Mouse (Mus musculus) testis, adult 2 months (tissue): ENCODE measurements at regions not wholly inside any gene's neighbourhood (a gene's known extent, or its start where the extent isn't known, plus 50 kb on each side); places are given as distances from the start of the nearest gene placed in this dataset.

ENCODE experiments used
- H3K27ac ChIP-seq: fragments of 200-500 bp; 2 replicates; pipeline ENCODE4 v1.5.1; 2012; ENCODE audit warnings: low read depth, low read length; ENCODE audit not compliant: control insufficient read depth, insufficient read depth
- H3K27me3 ChIP-seq: fragments of 200-500 bp; 2 replicates; pipeline ENCODE4 v1.6.1; 2012; ENCODE audit warnings: mild to moderate bottlenecking, low read length, moderate library complexity; ENCODE audit not compliant: control insufficient read depth, insufficient read depth
- H3K36me3 ChIP-seq: fragments of 200-500 bp; 2 replicates; pipeline ENCODE4 v1.6.1; 2012; ENCODE audit warnings: mild to moderate bottlenecking, low read length; ENCODE audit not compliant: control insufficient read depth, insufficient read depth
- H3K4me1 ChIP-seq: fragments of 200-500 bp; 2 replicates; pipeline ENCODE4 v1.6.1; 2012; ENCODE audit warnings: low read length; ENCODE audit not compliant: control insufficient read depth, insufficient read depth
- H3K4me3 ChIP-seq: fragments of 200-500 bp; 2 replicates; pipeline ENCODE4 v1.5.1; 2012; ENCODE audit warnings: low read depth, mild to moderate bottlenecking, low read length, moderate library complexity, mixed read lengths; ENCODE audit not compliant: control insufficient read depth
- CTCF ChIP-seq: fragments of 200-500 bp; IDR thresholded peaks from 2 replicates; pipeline ENCODE4 v1.5.1; 2012; ENCODE audit warnings: low read depth, mild to moderate bottlenecking, inconsistent platforms, low read length, moderate library complexity; ENCODE audit not compliant: control insufficient read depth, insufficient read depth, insufficient replicate concordance
- POLR2A ChIP-seq: fragments of 200-500 bp; IDR thresholded peaks from 2 replicates; pipeline ENCODE4 v1.6.1; 2012; ENCODE audit warnings: low read depth, mild to moderate bottlenecking, inconsistent platforms, low read length, moderate library complexity; ENCODE audit not compliant: control insufficient read depth

DNA sequence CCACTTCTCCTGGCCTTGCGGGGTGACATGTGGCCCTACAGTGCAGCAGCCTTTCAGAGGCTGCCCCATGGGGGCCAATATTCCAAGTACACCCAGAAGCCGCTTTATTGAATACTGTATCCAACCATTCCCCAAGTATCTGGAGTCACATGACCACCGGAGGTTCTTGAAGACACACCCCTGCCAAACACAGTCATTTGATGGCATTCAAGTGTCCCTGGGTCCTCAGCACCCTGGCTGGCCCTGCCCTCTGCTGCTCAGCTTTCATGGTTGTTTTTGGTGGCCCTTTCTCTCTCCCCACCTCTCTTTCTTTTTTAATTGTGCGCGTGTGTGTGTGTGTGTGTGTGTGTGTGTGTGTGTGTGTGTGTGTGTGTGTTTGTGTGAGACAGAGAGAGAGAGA, 97.3 kb upstream of the Tmem189 start:
- Histone ChIP-seq H3K4me1 (peaks cover 4% of the 10 kb centered on the region), H3K4me3 (no peak overlapping the region), H3K27me3 (no peaks in the 10 kb centered on the region), H3K36me3 (no peaks in the 10 kb centered on the region), H3K27ac (no peak overlapping the region)
- TF ChIP-seq POLR2A (no peak), CTCF (no peak)

DNA sequence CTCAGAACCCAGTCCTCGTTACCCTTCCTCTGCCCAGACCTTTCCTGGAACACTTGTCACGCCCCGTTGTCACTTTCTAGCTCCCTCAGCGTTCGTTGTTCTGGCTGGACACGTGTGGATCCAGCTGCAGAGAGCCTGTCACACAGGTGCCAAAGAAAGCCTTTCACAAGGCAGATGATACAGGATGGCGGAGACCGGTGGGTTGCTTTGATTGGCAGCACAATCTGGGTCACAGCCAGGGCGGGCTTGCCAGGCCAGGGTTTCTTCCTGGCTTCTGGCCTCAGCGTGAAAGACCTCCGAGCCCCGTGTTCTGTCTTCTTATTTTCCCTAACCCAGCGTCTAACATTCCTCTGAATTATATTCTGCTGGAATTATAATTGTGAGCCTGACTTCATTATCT, 94.7 kb upstream of the Tmem189 start:
- H3K4me3 ChIP-seq = no peak overlapping the region
- peaks cover 5% of the 10 kb centered on the region for H3K4me1 ChIP-seq
- no peak for TF ChIP-seq CTCF
- TF ChIP-seq POLR2A = no peak
- no peaks in the 10 kb centered on the region for H3K27me3 ChIP-seq
- no peak overlapping the region for H3K27ac ChIP-seq
- no peaks in the 10 kb centered on the region for H3K36me3 ChIP-seq

DNA sequence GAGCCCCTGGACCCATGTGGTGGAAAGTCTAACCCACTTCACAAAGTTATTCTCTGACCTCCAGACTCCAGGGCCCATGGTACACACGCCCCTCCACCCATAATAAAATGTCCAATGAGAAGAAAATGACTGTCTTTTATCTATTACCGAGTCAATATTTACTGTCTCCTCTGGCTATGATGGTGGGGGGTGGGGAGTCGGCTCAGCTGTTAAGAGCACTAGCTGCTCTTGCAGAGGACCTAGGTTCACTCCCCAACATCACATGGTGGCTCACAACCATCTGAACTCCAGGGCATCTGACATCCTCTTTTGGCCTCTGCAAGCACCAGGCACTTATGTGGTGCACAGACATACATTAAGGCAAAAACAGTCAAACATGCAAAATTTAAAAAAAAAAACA, 93.8 kb upstream of the Tmem189 start:
- TF ChIP-seq CTCF = no peak
- TF ChIP-seq POLR2A = no peak
- Histone ChIP-seq H3K27ac (no peak overlapping the region), H3K4me1 (peaks cover 5% of the 10 kb centered on the region), H3K4me3 (no peak overlapping the region), H3K36me3 (no peaks in the 10 kb centered on the region), H3K27me3 (no peaks in the 10 kb centered on the region)

DNA sequence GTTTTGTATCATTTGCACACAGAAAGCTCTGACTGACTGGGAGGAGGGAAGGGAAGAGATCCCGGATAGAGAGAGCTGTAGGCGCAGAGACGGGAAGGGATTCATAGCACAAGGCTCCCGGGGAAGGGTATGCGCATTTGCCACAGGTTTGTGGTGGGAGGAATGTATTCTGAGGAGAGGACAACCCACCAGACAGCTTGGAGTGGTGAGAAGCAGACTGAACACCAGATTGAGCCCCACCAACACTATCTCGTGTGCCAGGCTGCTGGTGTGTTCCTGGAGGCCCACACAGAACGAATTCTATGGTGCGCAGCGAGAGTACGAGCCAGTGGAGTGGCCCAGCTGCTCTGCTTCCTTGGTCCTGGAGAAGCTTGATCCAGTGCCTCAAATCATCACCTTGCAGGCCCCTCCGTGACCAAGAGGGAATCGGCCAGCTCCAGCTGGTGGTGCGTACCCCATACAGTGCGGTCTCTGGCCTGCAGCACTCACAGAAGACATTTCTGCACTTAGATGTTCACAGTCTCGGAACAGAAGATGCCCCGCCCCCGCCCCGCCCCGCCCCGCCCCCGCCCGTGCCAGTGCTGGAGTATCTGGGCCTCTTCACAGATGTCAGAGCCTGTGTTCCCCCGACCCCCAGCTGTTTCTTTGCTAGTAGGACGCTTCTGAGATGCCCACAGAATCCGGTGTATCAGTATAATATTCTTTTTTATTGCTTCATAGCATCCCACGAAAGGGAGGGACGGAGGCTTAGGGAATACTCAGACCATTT, 92.8 kb upstream of the Tmem189 start:
- no peaks in the 10 kb centered on the region for H3K36me3 ChIP-seq
- H3K4me3 ChIP-seq = no peak overlapping the region
- TF ChIP-seq POLR2A (no peak), CTCF (no peak)
- no peak overlapping the region for H3K27ac ChIP-seq
- H3K27me3 ChIP-seq = no peaks in the 10 kb centered on the region
- peaks cover 15% of the 10 kb centered on the region for H3K4me1 ChIP-seq

GRCm38 (mm10) chr2:167781496-167781895, 91.9 kb upstream of the Tmem189 start:
- Histone ChIP-seq H3K4me1 (peaks cover 18% of the 10 kb centered on the region), H3K27ac (no peak overlapping the region)
- TF ChIP-seq CTCF = no peak
- no peak for TF ChIP-seq POLR2A

DNA sequence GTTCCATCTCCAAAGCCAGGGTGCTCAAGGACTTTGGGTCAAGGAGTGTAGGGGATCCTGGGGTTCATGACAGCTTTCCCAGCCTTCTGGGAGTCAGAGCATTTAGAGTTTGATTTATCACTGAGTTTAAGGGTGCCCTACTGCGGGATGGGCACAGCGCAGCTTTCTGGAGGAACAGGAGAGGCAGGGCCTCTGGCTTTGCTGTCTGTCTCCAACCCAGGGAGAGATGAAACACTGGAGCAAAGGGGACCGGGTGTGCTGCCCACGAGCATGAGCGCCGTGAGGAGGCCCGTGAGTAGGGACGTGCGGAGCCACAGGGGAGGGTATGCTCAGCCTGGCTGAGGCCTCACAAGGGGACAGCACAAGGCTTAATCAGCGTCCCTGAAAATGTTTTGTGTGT, 89.1 kb upstream of the Tmem189 start:
- Histone ChIP-seq H3K27ac (no peak overlapping the region), H3K36me3 (no peaks in the 10 kb centered on the region), H3K4me3 (no peak overlapping the region), H3K27me3 (no peaks in the 10 kb centered on the region), H3K4me1 (peaks cover 18% of the 10 kb centered on the region)
- no peak for TF ChIP-seq CTCF
- no peak for TF ChIP-seq POLR2A

More at GRCm38 (mm10) chr2:167781496-167781895, 91.9 kb upstream of the Tmem189 start:
- H3K36me3 ChIP-seq = no peaks in the 10 kb centered on the region
- H3K27me3 ChIP-seq = no peaks in the 10 kb centered on the region
- H3K4me3 ChIP-seq = no peak overlapping the region

DNA sequence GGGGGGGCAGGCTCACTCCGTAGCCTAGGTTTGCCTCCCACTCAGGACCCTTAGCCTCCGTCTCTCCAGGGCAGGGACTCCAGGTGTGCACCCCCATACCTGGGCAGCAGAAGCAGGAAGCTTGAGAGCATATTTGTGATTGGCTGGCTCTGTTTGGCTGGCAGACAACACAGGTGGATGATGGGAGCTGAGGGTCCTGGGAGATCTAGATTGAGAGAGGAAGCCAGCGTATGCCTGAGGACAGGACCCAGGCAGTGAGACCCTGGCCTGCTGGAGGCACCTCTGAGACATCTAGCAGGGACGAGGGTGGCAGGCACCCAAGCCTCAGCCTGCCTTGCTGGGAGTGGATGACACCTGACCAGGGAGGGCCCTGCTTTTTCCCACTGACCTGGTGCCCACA, 88.6 kb upstream of the Tmem189 start:
- Histone ChIP-seq H3K36me3 (no peaks in the 10 kb centered on the region), H3K4me3 (peak overlapping the region; percentile 85), H3K27me3 (no peaks in the 10 kb centered on the region), H3K4me1 (peaks cover 18% of the 10 kb centered on the region), H3K27ac (peak overlapping the region; percentile 4; the same call in 1 of the 2 replicates)
- TF ChIP-seq POLR2A (no peak), CTCF (no peak)
